Mouse (Mus musculus): ENCODE results near the gene Tmem234. TPM values are rescaled to one million over a fixed set of nuclear protein-coding genes. Genes with fewer than 3 reads are reported as not detected.

Gene Tmem234
- polyA plus RNA-seq, 1 experiment from 2014 or later: 188 TPM

GRCm38 (mm10) chr4:129576863-129577491, 23.5 kb upstream of the Tmem234 start:
- Histone ChIP-seq H3K9ac (ENCODE audit: low read length) (0 out of 2 replicates have a peak overlapping the region, but pooled peaks have one; percentile 13), H3K9me3 (ENCODE audit: control insufficient read depth, low read length) (no peaks in the 10 kb centered on the region), H3K4me1 (ENCODE audit: control insufficient read depth, insufficient read depth, low read length) (no peaks in the 10 kb centered on the region), H3K4me2 (peak overlapping the region; percentile 8; the same call in 1 of the 2 replicates), H3K27ac (ENCODE audit: low read depth, low read length) (no peak overlapping the region), H3K27me3 (ENCODE audit: control insufficient read depth, insufficient read depth, low read length) (no peaks in the 10 kb centered on the region), H3K4me3 (ENCODE audit: low read depth, low read length) (no peak overlapping the region), H3K36me3 (ENCODE audit: control insufficient read depth, insufficient read depth, low read length) (no peaks in the 10 kb centered on the region)
- WGBS: 28% methylated on average over 21 of the region's 21 CpGs
- DNase-seq (ENCODE audit: low spot score, missing footprints) (peak; percentile 96), ATAC-seq (ENCODE audit: low FRiP score) (no peak)

- H3K4me3 ChIP-seq (ENCODE audit: low read depth, low read length): no peak overlapping the region
- 88% methylated on average over 7 of the region's 7 CpGs for WGBS
- no peak for ATAC-seq (ENCODE audit: low FRiP score)
Measured at GRCm38 (mm10) chr4:129577688-129578087, 22.8 kb upstream of the Tmem234 start.

GRCm38 (mm10) chr4:129578466-129578865, 22.0 kb upstream of the Tmem234 start, which contains the start of gene Fam167b:
TSS of gene Fam167b (minus strand) at chr4:129578549.
- no peaks in the 10 kb centered on the region for H3K27me3 ChIP-seq (ENCODE audit: control insufficient read depth, insufficient read depth, low read length)
- H3K4me2 ChIP-seq: peak within 1 kb of the TSS; percentile 8; the same call in 1 of the 2 replicates
- ATAC-seq (ENCODE audit: low FRiP score) (no peak), DNase-seq (ENCODE audit: low spot score, missing footprints) (no peak)
- H3K36me3 ChIP-seq (ENCODE audit: control insufficient read depth, insufficient read depth, low read length): no peaks in the 10 kb centered on the region
- 87% methylated on average over 5 of the region's 5 CpGs for WGBS
- no peaks in the 10 kb centered on the region for H3K9me3 ChIP-seq (ENCODE audit: control insufficient read depth, low read length)
- no peaks in the 10 kb centered on the region for H3K4me1 ChIP-seq (ENCODE audit: control insufficient read depth, insufficient read depth, low read length)
- H3K27ac ChIP-seq (ENCODE audit: low read depth, low read length): no peak within 1 kb of the TSS
- H3K9ac ChIP-seq (ENCODE audit: low read length): no peak within 1 kb of the TSS
- no peak within 1 kb of the TSS for H3K4me3 ChIP-seq (ENCODE audit: low read depth, low read length)

More at GRCm38 (mm10) chr4:129577688-129578087, 22.8 kb upstream of the Tmem234 start:
- H3K9ac ChIP-seq (ENCODE audit: low read length): no peak overlapping the region
- no peak overlapping the region for H3K4me2 ChIP-seq
- DNase-seq (ENCODE audit: low spot score, missing footprints): no peak
- H3K4me1 ChIP-seq (ENCODE audit: control insufficient read depth, insufficient read depth, low read length): no peaks in the 10 kb centered on the region
- H3K27me3 ChIP-seq (ENCODE audit: control insufficient read depth, insufficient read depth, low read length): no peaks in the 10 kb centered on the region
- no peaks in the 10 kb centered on the region for H3K9me3 ChIP-seq (ENCODE audit: control insufficient read depth, low read length)
- H3K27ac ChIP-seq (ENCODE audit: low read depth, low read length): no peak overlapping the region
- H3K36me3 ChIP-seq (ENCODE audit: control insufficient read depth, insufficient read depth, low read length): no peaks in the 10 kb centered on the region

- Histone ChIP-seq H3K4me2 (no peak overlapping the region), H3K9me3 (ENCODE audit: control insufficient read depth, low read length) (no peaks in the 10 kb centered on the region), H3K4me3 (ENCODE audit: low read depth, low read length) (no peak overlapping the region), H3K27ac (ENCODE audit: low read depth, low read length) (no peak overlapping the region), H3K4me1 (ENCODE audit: control insufficient read depth, insufficient read depth, low read length) (peaks cover 5% of the 10 kb centered on the region), H3K9ac (ENCODE audit: low read length) (no peak overlapping the region), H3K27me3 (ENCODE audit: control insufficient read depth, insufficient read depth, low read length) (no peaks in the 10 kb centered on the region), H3K36me3 (ENCODE audit: control insufficient read depth, insufficient read depth, low read length) (no peaks in the 10 kb centered on the region)
- DNase-seq (ENCODE audit: low spot score, missing footprints) (no peak), ATAC-seq (ENCODE audit: low FRiP score) (no peak)
- WGBS: 78% methylated on average over 7 of the region's 7 CpGs
Measured at GRCm38 (mm10) chr4:129580347-129580746, 20.1 kb upstream of the Tmem234 start.

GRCm38 (mm10) chr4:129582251-129582650, 18.2 kb upstream of the Tmem234 start:
- H3K36me3 ChIP-seq (ENCODE audit: control insufficient read depth, insufficient read depth, low read length): no peaks in the 10 kb centered on the region
- WGBS: 81% methylated on average over 1 of the region's 1 CpGs
- H3K27ac ChIP-seq (ENCODE audit: low read depth, low read length): no peak overlapping the region
- no peak for ATAC-seq (ENCODE audit: low FRiP score)
- H3K27me3 ChIP-seq (ENCODE audit: control insufficient read depth, insufficient read depth, low read length): no peaks in the 10 kb centered on the region
- peaks cover 5% of the 10 kb centered on the region for H3K4me1 ChIP-seq (ENCODE audit: control insufficient read depth, insufficient read depth, low read length)
- no peak overlapping the region for H3K4me2 ChIP-seq
- no peaks in the 10 kb centered on the region for H3K9me3 ChIP-seq (ENCODE audit: control insufficient read depth, low read length)
- no peak for DNase-seq (ENCODE audit: low spot score, missing footprints)
- H3K9ac ChIP-seq (ENCODE audit: low read length): no peak overlapping the region
- H3K4me3 ChIP-seq (ENCODE audit: low read depth, low read length): no peak overlapping the region

- peaks cover 5% of the 10 kb centered on the region for H3K4me1 ChIP-seq (ENCODE audit: control insufficient read depth, insufficient read depth, low read length)
- no peak for DNase-seq (ENCODE audit: low spot score, missing footprints)
- H3K9ac ChIP-seq (ENCODE audit: low read length): peak overlapping the region; percentile 34; the same call in 1 of the 2 replicates
- H3K9me3 ChIP-seq (ENCODE audit: control insufficient read depth, low read length): no peaks in the 10 kb centered on the region
- peak overlapping the region; percentile 55 for H3K4me2 ChIP-seq
- no peak for ATAC-seq (ENCODE audit: low FRiP score)
- no peaks in the 10 kb centered on the region for H3K36me3 ChIP-seq (ENCODE audit: control insufficient read depth, insufficient read depth, low read length)
- no peaks in the 10 kb centered on the region for H3K27me3 ChIP-seq (ENCODE audit: control insufficient read depth, insufficient read depth, low read length)
- WGBS: 74% methylated on average over 1 of the region's 1 CpGs
- peak overlapping the region; percentile 23; the same call in 1 of the 2 replicates for H3K4me3 ChIP-seq (ENCODE audit: low read depth, low read length)
- no peak overlapping the region for H3K27ac ChIP-seq (ENCODE audit: low read depth, low read length)
Measured at GRCm38 (mm10) chr4:129584370-129584769, 16.1 kb upstream of the Tmem234 start.

- Histone ChIP-seq H3K4me1 (ENCODE audit: control insufficient read depth, insufficient read depth, low read length) (peaks cover 5% of the 10 kb centered on the region), H3K27ac (ENCODE audit: low read depth, low read length) (no peak overlapping the region), H3K4me2 (peak overlapping the region; percentile 55), H3K36me3 (ENCODE audit: control insufficient read depth, insufficient read depth, low read length) (no peaks in the 10 kb centered on the region), H3K4me3 (ENCODE audit: low read depth, low read length) (peak overlapping the region; percentile 23), H3K9me3 (ENCODE audit: control insufficient read depth, low read length) (no peaks in the 10 kb centered on the region), H3K27me3 (ENCODE audit: control insufficient read depth, insufficient read depth, low read length) (no peaks in the 10 kb centered on the region), H3K9ac (ENCODE audit: low read length) (peak overlapping the region; percentile 34)
- DNase-seq (ENCODE audit: low spot score, missing footprints) (peak; percentile 98), ATAC-seq (ENCODE audit: low FRiP score) (peak; percentile 75)
- 2% methylated on average over 36 of the region's 36 CpGs for WGBS
Measured at GRCm38 (mm10) chr4:129584884-129585608, 15.4 kb upstream of the Tmem234 start.

- Histone ChIP-seq H3K4me2 (no peak overlapping the region), H3K27ac (ENCODE audit: low read depth, low read length) (no peak overlapping the region), H3K36me3 (ENCODE audit: control insufficient read depth, insufficient read depth, low read length) (no peaks in the 10 kb centered on the region), H3K9ac (ENCODE audit: low read length) (no peak overlapping the region), H3K27me3 (ENCODE audit: control insufficient read depth, insufficient read depth, low read length) (no peaks in the 10 kb centered on the region), H3K4me3 (ENCODE audit: low read depth, low read length) (no peak overlapping the region), H3K4me1 (ENCODE audit: control insufficient read depth, insufficient read depth, low read length) (peaks cover 5% of the 10 kb centered on the region), H3K9me3 (ENCODE audit: control insufficient read depth, low read length) (no peaks in the 10 kb centered on the region)
- WGBS: 82% methylated on average over 9 of the region's 9 CpGs
- no peak for ATAC-seq (ENCODE audit: low FRiP score)
- no peak for DNase-seq (ENCODE audit: low spot score, missing footprints)
Measured at GRCm38 (mm10) chr4:129585773-129586172, 14.7 kb upstream of the Tmem234 start.

GRCm38 (mm10) chr4:129586943-129587342, 13.5 kb upstream of the Tmem234 start:
- DNase-seq (ENCODE audit: low spot score, missing footprints) (no peak), ATAC-seq (ENCODE audit: low FRiP score) (no peak)
- Histone ChIP-seq H3K9me3 (ENCODE audit: control insufficient read depth, low read length) (no peaks in the 10 kb centered on the region), H3K4me2 (no peak overlapping the region), H3K4me3 (ENCODE audit: low read depth, low read length) (no peak overlapping the region), H3K27ac (ENCODE audit: low read depth, low read length) (no peak overlapping the region), H3K4me1 (ENCODE audit: control insufficient read depth, insufficient read depth, low read length) (peaks cover 5% of the 10 kb centered on the region), H3K9ac (ENCODE audit: low read length) (no peak overlapping the region), H3K27me3 (ENCODE audit: control insufficient read depth, insufficient read depth, low read length) (no peaks in the 10 kb centered on the region), H3K36me3 (ENCODE audit: control insufficient read depth, insufficient read depth, low read length) (peaks cover 9% of the 10 kb centered on the region; the same call in 1 of the 2 replicates)
- 26% methylated on average over 1 of the region's 1 CpGs for WGBS

Data from midbrain, embryonic 11.5 days (tissue).